10 mouse cellular contexts compared by ENCODE assay signal in the genomic region with DNA sequence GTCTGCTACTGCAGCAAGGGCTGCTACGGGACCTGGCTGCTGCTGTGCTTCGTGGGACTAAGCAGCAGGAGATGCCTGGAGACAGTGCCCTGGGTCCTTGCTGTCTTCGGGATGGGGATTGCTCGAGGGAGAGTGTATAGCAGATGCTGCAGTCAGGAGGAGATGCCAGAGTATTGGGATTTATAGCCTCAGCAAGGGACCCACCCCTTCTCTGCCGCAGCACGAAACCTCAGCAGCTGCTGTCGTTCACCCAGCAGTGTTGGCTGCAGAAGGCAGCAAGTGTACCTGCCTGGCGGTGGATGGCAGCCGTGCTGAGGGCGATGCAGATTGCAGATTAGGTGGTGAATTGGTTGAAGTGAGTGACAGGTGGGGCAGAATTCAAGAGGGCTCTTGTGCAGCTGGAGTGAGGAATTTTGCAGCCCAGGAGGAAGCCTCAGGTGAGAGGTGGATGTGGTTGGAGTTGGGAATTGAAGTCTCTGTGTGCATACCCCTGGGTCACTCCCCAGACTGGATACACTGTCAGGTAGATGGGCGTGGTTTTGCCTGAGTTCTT. TPM values are rescaled to one million over a fixed set of nuclear protein-coding genes. Genes with fewer than 3 reads are reported as not detected.
DNase-seq lines count a peak whose midpoint lies in the region; ATAC-seq and TF ChIP-seq lines count a peak whose summit lies in the region.
"Had no signal": no experiment of that assay in that cellular context is flagged by ENCODE, and none has a peak within 500 bp of the region (broad histone marks: within the 10 kb centered on the region; RNA-seq: fewer than 3 reads in every experiment).

No protein-coding gene starts in this region.

- no peak overlapping the region for H3K4me2 ChIP-seq in intestine, embryonic 16.5 days (ENCODE audit: low read depth, low read length)
- H3K4me2 ChIP-seq in stomach, postnatal 0 days (replicated peaks; ENCODE audit: low read depth), result no peak overlapping the region

- TF ChIP-seq CTCF in gastrocnemius, adult 2 months (IDR thresholded peaks at IDR 0.05), result no peak
- no peak for TF ChIP-seq CTCF in stomach, postnatal 0 days (IDR thresholded peaks at IDR 0.05; ENCODE audit: low read depth)

- H3K27me3 ChIP-seq in megakaryocyte, embryonic 14.5 days (replicated peaks), result no peaks in the 10 kb centered on the region
- H3K27me3 ChIP-seq in intestine, embryonic 16.5 days (replicated peaks; ENCODE audit: control insufficient read depth, insufficient read depth, low read length), result no peaks in the 10 kb centered on the region
- no peaks in the 10 kb centered on the region for H3K27me3 ChIP-seq in stomach, postnatal 0 days (ENCODE audit: control insufficient read depth, insufficient read depth, low read length)

- H3K9me3 ChIP-seq in megakaryocyte, embryonic 14.5 days, result no peaks in the 10 kb centered on the region
- H3K9me3 ChIP-seq in intestine, embryonic 16.5 days (ENCODE audit: control insufficient read depth, low read length), result no peaks in the 10 kb centered on the region
- no peaks in the 10 kb centered on the region for H3K9me3 ChIP-seq in stomach, postnatal 0 days (ENCODE audit: control insufficient read depth, low read length)

- intact Hi-C loops in gastrocnemius, adult 2 months (cut with DNase I), result no loop called here
- intact Hi-C loops in gastrocnemius, postnatal 14 days (cut with DNase I; ENCODE audit: low total_unique reads), result no loop called here
- intact Hi-C loops in heart, postnatal 10 days (cut with DNase I), result no loop called here

- peak overlapping the region; percentile 88 for H3K27ac ChIP-seq in gastrocnemius, adult 2 months
- peak overlapping the region; percentile 33; the same call in 1 of the 2 replicates for H3K27ac ChIP-seq in intestine, embryonic 16.5 days (ENCODE audit: low read length)
- H3K27ac ChIP-seq in stomach, postnatal 0 days (replicated peaks), result no peak overlapping the region
- H3K27ac ChIP-seq: liver, embryonic 14.5 days had no signal

- 56% methylated on average over 11 of the region's 11 CpGs for WGBS in intestine, embryonic 16.5 days
- 75% methylated on average over 11 of the region's 11 CpGs for WGBS in stomach, postnatal 0 days

- no peak for TF ChIP-seq EP300 in stomach, postnatal 0 days (optimal IDR thresholded peaks at IDR 0.05)

- no peak for DNase-seq in gastrocnemius, adult 2 months
- DNase-seq in gastrocnemius, postnatal 14 days, result no peak
- no peak for DNase-seq in stomach, postnatal 0 days (ENCODE audit: low spot score)
- DNase-seq in heart, postnatal 10 days, result no peak
- DNase-seq: right cerebral cortex, adult 18-20 months had no signal

- H3K36me3 ChIP-seq in megakaryocyte, embryonic 14.5 days (replicated peaks; ENCODE audit: low read length), result peaks cover 84% of the 10 kb centered on the region
- H3K36me3 ChIP-seq in intestine, embryonic 16.5 days (ENCODE audit: control insufficient read depth, insufficient read depth, low read length), result peaks cover 15% of the 10 kb centered on the region; the same call in 1 of the 2 replicates
- peaks cover 12% of the 10 kb centered on the region for H3K36me3 ChIP-seq in stomach, postnatal 0 days (ENCODE audit: control insufficient read depth, insufficient read depth, low read length)

- peak overlapping the region; percentile 17 for H3K4me3 ChIP-seq in gastrocnemius, adult 2 months
- peak overlapping the region; percentile 28 for H3K4me3 ChIP-seq in megakaryocyte, embryonic 14.5 days (replicated peaks)
- H3K4me3 ChIP-seq in intestine, embryonic 16.5 days (ENCODE audit: low read length), result no peak overlapping the region
- H3K4me3 ChIP-seq in stomach, postnatal 0 days (ENCODE audit: low read depth, low read length), result no peak overlapping the region

- H3K9ac ChIP-seq in intestine, embryonic 16.5 days (ENCODE audit: low read depth, low read length), result no peak overlapping the region
- H3K9ac ChIP-seq in stomach, postnatal 0 days (ENCODE audit: low read length), result peak overlapping the region; percentile 31; the same call in 1 of the 2 replicates
- H3K9ac ChIP-seq: liver, embryonic 14.5 days had no signal

- no peak for ATAC-seq in megakaryocyte, adult 5-6 weeks (ENCODE audit: poor library complexity, severe bottlenecking)
- no peak for ATAC-seq in intestine, embryonic 16.5 days
- ATAC-seq in stomach, postnatal 0 days (ENCODE audit: low FRiP score, low TSS enrichment), result no peak
- ATAC-seq: inflammation-experienced regulatory T-cells, adult 6 months had no signal

- H3K4me1 ChIP-seq in megakaryocyte, embryonic 14.5 days, result peaks cover 74% of the 10 kb centered on the region
- peaks cover 15% of the 10 kb centered on the region for H3K4me1 ChIP-seq in intestine, embryonic 16.5 days (ENCODE audit: control insufficient read depth, insufficient read depth, low read length)
- H3K4me1 ChIP-seq in stomach, postnatal 0 days (replicated peaks; ENCODE audit: control insufficient read depth, insufficient read depth), result no peaks in the 10 kb centered on the region

RNA-seq across cellular contexts. Expression of a gene that starts 24.3 kb away (rescaled TPM):
- 100 to 1,000 TPM; 108 to 145 TPM for total RNA-seq in gastrocnemius, adult 2 months (2021)
- 10 to 100 TPM; 95.2 to 98.9 TPM for total RNA-seq in gastrocnemius, postnatal 14 days (2021)
- polyA plus RNA-seq in megakaryocyte, embryonic 14.5 days (2012; ENCODE audit: insufficient read depth, low replicate concordance), result 34.5 and 54.4 TPM in 2 replicates
- 65.6 and 77.6 TPM in 2 replicates for total RNA-seq in megakaryocyte, adult 5-6 weeks (2015)
- total RNA-seq in megakaryocyte, adult 5-6 weeks (2017), result 47.6 and 64.3 TPM in 2 replicates
- polyA plus RNA-seq in intestine, embryonic 16.5 days (2015; fragmentation: Nextera tagmentation; extraction: Ambion mirVana), result 16.4 and 18.0 TPM in 2 replicates
- polyA plus RNA-seq in stomach, postnatal 0 days (2015; fragmentation: Nextera tagmentation; extraction: Ambion mirVana), result 11.4 and 11.9 TPM in 2 replicates
- total RNA-seq in heart, postnatal 10 days (2021), result 10 to 100 TPM; 59.1 to 60.6 TPM

Comparison
In these comparisons a context has a peak if more than half of its experiments do, and no peak if none do; other contexts are left out.
1. H3K4me3 ChIP-seq: peak in gastrocnemius, adult 2 months (single experiment) and megakaryocyte, embryonic 14.5 days (single experiment); none in intestine, embryonic 16.5 days (single experiment) and stomach, postnatal 0 days (single experiment).